Mouse (Mus musculus) granulocyte monocyte progenitor cell, adult 5-6 weeks (primary cell): ENCODE results near the gene Numa1. TPM values are rescaled to one million over a fixed set of nuclear protein-coding genes. Genes with fewer than 3 reads are reported as not detected.

Source experiments
- ATAC-seq: replicated peaks from 2 replicates; pipeline ENCODE4 v1.8.0; 2016; ENCODE audit warnings: mild to moderate bottlenecking, moderate TSS enrichment, inconsistent platforms; ENCODE audit not compliant: poor library complexity, severe bottlenecking
- total RNA-seq, 2 experiments: library from RNA; stranded (forward) in 1 of 2; stranded (reverse) in 1 of 2; fragments of 200-712, 200-1000 nt in 1 of 2; fragments of >200 nt in 1 of 2; fragmentation: Nextera tagmentation in 1 of 2; gene quantifications; 2 replicates each; pipeline ENCODE4 v1.2.3; 2014 to 2017

Numa1 gene
- total RNA-seq, 2 experiments from 2014 or later, result 116 to 204 TPM

- peak; percentile 21; the same call in 1 of the 2 replicates for ATAC-seq
Observed at GRCm38 (mm10) chr7:101935957-101936356, 2.0 kb downstream of the Numa1 start.

- no peak for ATAC-seq
Observed at GRCm38 (mm10) chr7:101936996-101937395, 3.1 kb downstream of the Numa1 start.

- ATAC-seq, result no peak
Observed at GRCm38 (mm10) chr7:101937569-101937968, 3.7 kb downstream of the Numa1 start.

GRCm38 (mm10) chr7:101938348-101938747 is 4.4 kb downstream of the Numa1 start:
- no peak for ATAC-seq

- no peak for ATAC-seq
Observed at GRCm38 (mm10) chr7:101939758-101940157, 5.8 kb downstream of the Numa1 start.

- peak; percentile 82 for ATAC-seq
Observed at GRCm38 (mm10) chr7:101949008-101949407, 15.1 kb downstream of the Numa1 start.

- ATAC-seq, result no peak
Observed at GRCm38 (mm10) chr7:101951648-101952047, 17.7 kb downstream of the Numa1 start.

- peak; percentile 75 for ATAC-seq
Observed at GRCm38 (mm10) chr7:101952098-101952497, 18.2 kb downstream of the Numa1 start.

GRCm38 (mm10) chr7:101954163-101954562 is 20.3 kb downstream of the Numa1 start:
- no peak for ATAC-seq

GRCm38 (mm10) chr7:101955276-101955675 is 21.4 kb downstream of the Numa1 start:
- no peak for ATAC-seq

- 0 out of 2 replicates have a peak, but pooled peaks have one; percentile 23 for ATAC-seq
Observed at GRCm38 (mm10) chr7:101955862-101956261, 22.0 kb downstream of the Numa1 start.

GRCm38 (mm10) chr7:101956481-101956880 is 22.6 kb downstream of the Numa1 start:
- ATAC-seq, result peak; percentile 67

- ATAC-seq, result no peak
Observed at GRCm38 (mm10) chr7:101956911-101957310, 23.0 kb downstream of the Numa1 start.

- no peak for ATAC-seq
Observed at GRCm38 (mm10) chr7:101962829-101963228, 28.9 kb downstream of the Numa1 start.

GRCm38 (mm10) chr7:101963621-101964020 is 29.7 kb downstream of the Numa1 start:
- ATAC-seq, result no peak

GRCm38 (mm10) chr7:101964551-101964950 is 30.6 kb downstream of the Numa1 start:
- no peak for ATAC-seq

- peak; percentile 42; the same call in 1 of the 2 replicates for ATAC-seq
Observed at GRCm38 (mm10) chr7:101965606-101966005, 31.7 kb downstream of the Numa1 start.

GRCm38 (mm10) chr7:101967256-101967655 is 33.3 kb downstream of the Numa1 start:
- no peak for ATAC-seq

- no peak for ATAC-seq
Observed at GRCm38 (mm10) chr7:101968751-101969150, 34.8 kb downstream of the Numa1 start.

GRCm38 (mm10) chr7:101969694-101970428 is 36.0 kb downstream of the Numa1 start:
- peak; percentile 69 for ATAC-seq

GRCm38 (mm10) chr7:101970429-101970775 is 36.5 kb downstream of the Numa1 start:
- peak; percentile 18 for ATAC-seq

- peak; percentile 42 for ATAC-seq
Observed at GRCm38 (mm10) chr7:101970821-101971461, 37.0 kb downstream of the Numa1 start.
